Mouse (Mus musculus) embryonic facial prominence, embryonic 14.5 days (tissue): ENCODE results near the gene Lama2. TPM values are rescaled to one million over a fixed set of nuclear protein-coding genes. Genes with fewer than 3 reads are reported as not detected.

Experiments
- ATAC-seq: fragments of 200-750 bp; cut with Nextera tagmentation; 2 replicates; pipeline ENCODE4 v1.8.0; 2017; ENCODE audit warnings: low read depth, moderate number of reproducible peaks, moderate TSS enrichment
- DNase-seq: peaks from one replicate; pipeline ENCODE4 v3.0.0-alpha.2; 2015; ENCODE audit warnings: low spot score
- H3K27ac ChIP-seq: fragments of 300-500 bp; sonication (generic); replicated peaks from 2 replicates; pipeline ENCODE4 v1.5.1; 2014; ENCODE audit warnings: low read depth, mild to moderate bottlenecking, low read length, moderate library complexity
- H3K27me3 ChIP-seq: fragments of 300-500 bp; sonication (generic); replicated peaks from 2 replicates; pipeline ENCODE4 v1.6.1; 2014; ENCODE audit warnings: low read length; ENCODE audit not compliant: control insufficient read depth, insufficient read depth
- H3K36me3 ChIP-seq: fragments of 300-500 bp; sonication (generic); 2 replicates; pipeline ENCODE4 v1.6.1; 2014; ENCODE audit warnings: low read length, mixed read lengths; ENCODE audit not compliant: control insufficient read depth, insufficient read depth
- H3K4me1 ChIP-seq: fragments of 300-500 bp; sonication (generic); 2 replicates; pipeline ENCODE4 v1.6.1; 2014; ENCODE audit warnings: antibody characterized with exemption, low read length; ENCODE audit not compliant: control insufficient read depth, insufficient read depth
- H3K4me2 ChIP-seq: fragments of 300-500 bp; sonication (generic); 2 replicates; pipeline ENCODE4 v1.6.1; 2014; ENCODE audit warnings: low read depth, mild to moderate bottlenecking, low read length, moderate library complexity, mixed read lengths
- H3K4me3 ChIP-seq: fragments of 300-500 bp; sonication (generic); 2 replicates; pipeline ENCODE4 v1.5.1; 2014; ENCODE audit warnings: low read depth, mild to moderate bottlenecking, low read length
- H3K9ac ChIP-seq: fragments of 300-500 bp; sonication (generic); 2 replicates; pipeline ENCODE4 v1.6.1; 2014; ENCODE audit warnings: low read depth, mild to moderate bottlenecking, low read length, moderate library complexity, mixed read lengths
- H3K9me3 ChIP-seq: fragments of 300-500 bp; sonication (generic); 2 replicates; pipeline ENCODE4 v1.6.1; 2016; ENCODE audit warnings: low read length; ENCODE audit not compliant: control insufficient read depth
- WGBS: fragments of 180-500 bp; shearing (Covaris S2); extraction: QIAGEN DNeasy Blood & Tissue Kit; methylation state at CpG from one replicate; pipeline ENCODE4 v1.1.7; 2014; 5-methylcytosine and 5-hydroxymethylcytosine counted together
- polyA plus RNA-seq: library from polyadenylated mRNA; unstranded; fragments of >200 nt; fragmentation: Nextera tagmentation; extraction: Ambion mirVana; gene quantifications from 2 replicates; pipeline ENCODE4 v1.2.1, GENCODE M21; 2014

The Lama2 gene
- polyA plus RNA-seq, 1 experiment from 2014 or later = 34.2 TPM

DNA sequence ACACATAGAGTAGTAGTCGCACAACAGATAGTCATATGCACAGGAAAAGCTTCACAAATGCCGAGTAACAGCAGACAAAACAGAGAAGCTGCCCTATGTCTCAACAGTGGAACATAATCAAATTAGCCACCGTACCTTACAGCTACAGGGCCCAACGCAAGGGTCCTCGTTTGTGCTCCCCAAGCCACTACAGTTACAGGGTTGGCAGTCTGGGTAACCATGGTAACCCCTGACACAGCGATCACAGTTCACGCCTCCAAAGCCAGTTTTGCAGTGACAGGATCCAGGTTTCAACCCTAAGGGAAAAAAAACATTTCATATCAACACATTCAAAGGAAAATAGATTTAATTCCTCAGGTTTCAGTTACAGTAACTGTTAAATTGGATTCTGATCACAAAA is 275.3 kb downstream of the Lama2 start:
- Histone ChIP-seq H3K4me3 (no peak overlapping the region), H3K4me1 (no peaks in the 10 kb centered on the region), H3K27me3 (no peaks in the 10 kb centered on the region), H3K27ac (no peak overlapping the region), H3K4me2 (no peak overlapping the region), H3K9me3 (peaks cover 5% of the 10 kb centered on the region; the same call in 1 of the 2 replicates), H3K9ac (no peak overlapping the region), H3K36me3 (peaks cover 5% of the 10 kb centered on the region; the same call in 1 of the 2 replicates)
- ATAC-seq = no peak
- DNase-seq = no peak
- 38% methylated on average over 7 of the region's 7 CpGs for WGBS

DNA sequence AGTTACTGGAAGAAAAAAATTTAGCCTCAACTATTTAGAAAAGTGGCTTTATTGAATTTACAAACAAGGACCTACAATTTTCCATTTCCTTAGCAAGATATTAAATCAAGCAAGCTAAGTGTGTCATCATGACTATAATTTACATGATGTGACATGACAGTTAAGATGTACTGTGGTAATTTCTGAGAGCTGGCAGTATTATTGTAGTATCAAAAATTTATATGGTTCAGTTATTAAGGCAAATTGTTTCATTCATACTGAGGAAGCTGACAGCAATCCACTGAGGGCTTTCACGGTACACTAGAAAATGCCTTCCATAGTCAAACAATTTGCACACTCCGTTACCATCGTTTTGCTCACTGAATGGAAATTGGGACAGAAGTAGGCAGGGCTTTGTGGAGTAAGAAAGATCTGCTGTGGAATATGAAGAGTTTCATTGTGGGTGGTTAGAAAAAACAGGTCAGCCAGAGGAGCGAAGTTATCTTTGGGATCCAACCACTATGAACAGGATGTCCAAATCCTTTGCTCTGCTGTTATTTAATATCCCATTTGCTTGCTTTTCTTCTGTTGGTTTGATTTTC is 297.1 kb downstream of the Lama2 start:
- no peaks in the 10 kb centered on the region for H3K4me1 ChIP-seq
- WGBS = 56% methylated on average over 4 of the region's 4 CpGs
- no peak overlapping the region for H3K4me3 ChIP-seq
- no peak overlapping the region for H3K27ac ChIP-seq
- H3K9me3 ChIP-seq = no peaks in the 10 kb centered on the region
- no peaks in the 10 kb centered on the region for H3K27me3 ChIP-seq
- DNase-seq (peak; percentile 59), ATAC-seq (peak; percentile 18; the same call in 1 of the 2 replicates)
- H3K9ac ChIP-seq = no peak overlapping the region
- no peak overlapping the region for H3K4me2 ChIP-seq
- no peaks in the 10 kb centered on the region for H3K36me3 ChIP-seq

DNA sequence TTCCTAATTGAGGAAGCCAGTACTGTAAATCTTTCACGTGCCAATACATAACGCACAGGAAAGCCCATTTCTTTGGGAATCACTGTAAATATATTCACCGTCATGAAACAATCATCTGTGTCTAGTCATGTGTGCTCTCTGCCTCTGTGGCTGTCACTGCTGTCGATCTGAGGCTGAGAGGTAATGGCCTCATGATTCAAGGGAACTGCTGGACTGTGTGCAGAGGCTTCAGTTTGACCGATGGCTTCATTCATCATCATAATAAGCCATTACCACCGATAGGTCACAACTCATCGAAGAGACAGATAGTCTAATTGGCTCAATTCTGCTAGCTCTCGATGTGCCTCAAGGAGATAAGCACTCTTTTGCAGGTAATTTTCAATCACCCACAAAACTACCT is 312.1 kb downstream of the Lama2 start:
- WGBS = 78% methylated on average over 8 of the region's 8 CpGs
- ATAC-seq = peak; percentile 22; the same call in 1 of the 2 replicates
- Histone ChIP-seq H3K4me3 (no peak overlapping the region), H3K27ac (no peak overlapping the region), H3K4me1 (no peaks in the 10 kb centered on the region), H3K36me3 (no peaks in the 10 kb centered on the region), H3K9ac (no peak overlapping the region), H3K27me3 (no peaks in the 10 kb centered on the region), H3K9me3 (no peaks in the 10 kb centered on the region), H3K4me2 (no peak overlapping the region)
- no peak for DNase-seq

DNA sequence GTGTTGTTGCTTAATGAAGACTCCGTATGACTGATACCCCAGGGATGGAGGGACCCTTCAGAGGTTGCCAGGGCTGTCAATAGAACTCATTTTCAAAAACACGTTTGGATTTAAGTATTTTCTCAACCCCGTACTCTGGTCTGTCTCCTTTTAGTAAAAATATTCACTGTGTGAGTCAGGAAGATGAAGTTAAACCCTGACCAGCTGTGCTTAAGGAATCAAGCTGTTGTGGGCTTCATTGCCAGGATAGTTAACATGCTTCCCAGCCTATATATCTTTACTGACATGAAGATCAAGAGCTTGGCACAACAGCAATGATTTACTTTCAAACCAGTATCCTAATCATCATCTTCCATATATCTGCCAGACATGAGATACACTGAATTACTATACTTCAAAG is 314.3 kb downstream of the Lama2 start:
- Histone ChIP-seq H3K4me2 (no peak overlapping the region), H3K36me3 (no peaks in the 10 kb centered on the region), H3K4me3 (no peak overlapping the region), H3K27me3 (no peaks in the 10 kb centered on the region), H3K27ac (no peak overlapping the region), H3K9me3 (no peaks in the 10 kb centered on the region), H3K4me1 (no peaks in the 10 kb centered on the region), H3K9ac (no peak overlapping the region)
- DNase-seq = no peak
- no peak for ATAC-seq
- WGBS = 66% methylated on average over 3 of the region's 3 CpGs

DNA sequence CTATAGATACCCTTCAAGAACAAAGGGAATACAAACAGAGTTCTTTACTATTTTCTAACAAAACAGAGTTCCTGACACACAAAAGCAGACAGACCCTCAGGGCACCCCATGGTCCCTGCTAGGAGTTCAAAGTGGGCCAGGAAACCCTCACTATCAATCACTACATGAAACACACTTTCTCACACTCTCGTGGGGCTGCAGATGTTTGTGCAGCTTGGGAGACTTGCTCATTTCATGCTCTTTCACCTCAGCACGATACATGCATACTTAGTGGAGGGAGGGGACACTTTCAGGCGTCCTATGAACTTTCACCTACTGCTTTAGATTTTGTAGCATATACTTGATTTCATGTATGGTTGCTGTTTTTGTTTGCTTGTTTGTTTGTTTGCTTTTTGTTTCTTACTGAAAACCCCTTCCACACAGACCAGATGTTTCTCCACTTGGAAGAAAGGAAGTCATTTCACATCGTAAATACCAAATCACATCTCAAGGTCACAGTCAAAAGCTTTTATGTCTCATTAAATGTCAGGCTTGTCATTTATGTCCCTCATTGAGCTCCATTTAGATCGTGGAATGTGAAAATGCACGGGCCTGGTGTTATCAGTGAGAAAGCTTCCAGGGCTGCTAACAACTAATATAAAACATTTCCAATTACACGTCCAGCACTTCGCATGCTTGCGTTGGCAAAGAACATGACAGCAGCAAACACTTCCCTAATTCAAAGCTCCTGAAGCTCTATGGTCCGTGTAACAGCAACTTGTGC is 334.3 kb downstream of the Lama2 start:
- H3K4me1 ChIP-seq = no peaks in the 10 kb centered on the region
- H3K36me3 ChIP-seq = no peaks in the 10 kb centered on the region
- no peak overlapping the region for H3K4me3 ChIP-seq
- DNase-seq = no peak
- no peak overlapping the region for H3K27ac ChIP-seq
- H3K9ac ChIP-seq = no peak overlapping the region
- H3K27me3 ChIP-seq = no peaks in the 10 kb centered on the region
- no peaks in the 10 kb centered on the region for H3K9me3 ChIP-seq
- no peak overlapping the region for H3K4me2 ChIP-seq
- WGBS = 32% methylated on average over 10 of the region's 10 CpGs
- ATAC-seq = no peak

DNA sequence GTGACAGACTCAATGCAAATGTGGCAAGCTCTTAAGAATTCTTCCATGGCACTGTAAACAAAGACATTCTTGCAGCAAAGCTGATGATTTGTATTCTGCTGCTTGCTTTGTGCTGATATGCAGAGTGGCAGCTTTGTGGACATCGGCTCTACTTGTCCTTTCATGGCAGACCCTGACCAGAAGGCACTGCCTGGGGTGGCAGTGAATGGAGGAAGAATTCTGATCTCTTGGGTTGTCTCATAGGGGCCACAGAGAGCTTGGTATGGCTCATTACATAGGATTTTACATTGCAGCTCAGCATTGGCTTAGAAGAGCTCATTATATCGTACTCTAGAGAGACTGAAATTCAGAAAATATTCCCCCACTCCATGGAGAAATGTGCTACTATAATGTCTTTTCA is 352.1 kb downstream of the Lama2 start:
- Histone ChIP-seq H3K27me3 (no peaks in the 10 kb centered on the region), H3K9ac (no peak overlapping the region), H3K4me3 (no peak overlapping the region), H3K4me2 (no peak overlapping the region), H3K4me1 (no peaks in the 10 kb centered on the region), H3K27ac (no peak overlapping the region), H3K36me3 (no peaks in the 10 kb centered on the region), H3K9me3 (no peaks in the 10 kb centered on the region)
- WGBS = 77% methylated on average over 2 of the region's 2 CpGs
- ATAC-seq (no peak), DNase-seq (no peak)

DNA sequence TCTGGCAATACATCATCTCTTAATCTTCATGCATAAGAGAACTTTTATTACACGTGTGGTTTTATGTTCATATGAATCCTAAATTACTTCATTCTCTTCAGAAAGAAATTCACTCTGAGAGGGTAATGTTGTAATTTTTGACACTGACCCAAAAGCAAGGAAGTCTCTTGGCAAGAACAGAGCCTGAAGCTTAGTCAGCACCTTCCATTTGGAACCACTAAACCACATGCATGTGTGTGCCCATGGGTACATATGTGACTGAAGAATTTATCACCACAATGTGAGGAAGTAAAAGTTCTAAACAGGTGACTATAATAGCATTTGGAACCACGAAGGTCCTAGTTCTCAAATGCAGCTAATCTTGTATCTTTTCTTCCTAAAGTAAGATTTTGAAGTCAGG is 353.7 kb downstream of the Lama2 start:
- Histone ChIP-seq H3K4me1 (no peaks in the 10 kb centered on the region), H3K9me3 (no peaks in the 10 kb centered on the region), H3K27me3 (no peaks in the 10 kb centered on the region), H3K4me2 (no peak overlapping the region), H3K27ac (no peak overlapping the region), H3K36me3 (no peaks in the 10 kb centered on the region), H3K9ac (no peak overlapping the region), H3K4me3 (no peak overlapping the region)
- no peak for ATAC-seq
- no peak for DNase-seq
- WGBS = 68% methylated on average over 2 of the region's 2 CpGs

DNA sequence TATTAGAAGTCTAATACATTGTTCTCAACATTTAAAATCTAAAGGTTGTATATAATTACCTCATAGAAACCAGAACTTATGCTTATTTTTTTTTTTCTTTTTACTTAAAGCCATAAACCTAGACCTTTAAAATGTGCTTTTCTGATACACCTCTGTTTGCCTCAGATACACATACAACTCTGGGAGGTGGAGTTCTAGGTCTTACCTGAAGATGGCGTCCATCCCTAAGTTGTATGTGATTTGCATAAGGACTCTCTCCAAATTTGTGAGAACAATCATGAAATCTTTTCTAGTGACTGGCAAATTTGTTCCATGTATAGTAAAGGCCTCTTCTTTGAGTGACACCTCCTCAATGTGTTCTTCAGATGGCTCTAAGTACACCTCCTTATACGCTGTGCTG is 354.8 kb downstream of the Lama2 start:
- H3K4me3 ChIP-seq = no peak overlapping the region
- H3K36me3 ChIP-seq = no peaks in the 10 kb centered on the region
- no peaks in the 10 kb centered on the region for H3K4me1 ChIP-seq
- no peak overlapping the region for H3K9ac ChIP-seq
- H3K27ac ChIP-seq = no peak overlapping the region
- no peak overlapping the region for H3K4me2 ChIP-seq
- DNase-seq (no peak), ATAC-seq (no peak)
- WGBS = 51% methylated on average over 2 of the region's 2 CpGs
- H3K9me3 ChIP-seq = no peaks in the 10 kb centered on the region
- H3K27me3 ChIP-seq = no peaks in the 10 kb centered on the region

DNA sequence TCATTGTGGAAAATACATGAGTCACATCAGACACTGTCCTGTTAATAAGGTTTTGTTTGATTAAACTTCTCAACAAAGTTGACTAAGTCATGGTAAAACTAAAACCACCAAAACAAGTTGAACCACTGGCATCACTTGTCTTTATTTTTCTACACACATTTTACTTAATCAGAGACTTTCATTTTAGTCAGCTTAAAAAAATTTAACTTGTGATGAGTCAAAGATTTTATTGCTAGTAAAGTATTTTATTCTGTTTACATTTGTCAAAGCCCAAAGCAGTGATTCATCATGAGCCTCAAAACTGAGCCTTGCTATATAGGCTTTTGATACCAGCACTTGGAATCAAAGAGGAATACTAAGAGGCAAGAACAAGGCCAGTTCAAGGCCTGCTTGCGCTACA is 369.8 kb downstream of the Lama2 start:
- Histone ChIP-seq H3K27me3 (no peaks in the 10 kb centered on the region), H3K9ac (no peak overlapping the region)

More for the DNA sequence above, 369.8 kb downstream of the Lama2 start:
- H3K36me3 ChIP-seq = no peaks in the 10 kb centered on the region
- no peak overlapping the region for H3K27ac ChIP-seq
- WGBS = 100% methylated on average over 1 of the region's 1 CpGs
- H3K4me2 ChIP-seq = no peak overlapping the region
- no peaks in the 10 kb centered on the region for H3K4me1 ChIP-seq
- no peak for DNase-seq
- no peaks in the 10 kb centered on the region for H3K9me3 ChIP-seq
- ATAC-seq = no peak
- no peak overlapping the region for H3K4me3 ChIP-seq
